Mouse (Mus musculus): ENCODE data around the gene Flywch1.

- TF ChIP-seq EP300 (IDR thresholded peaks at IDR 0.05; ENCODE audit: low read depth) (no peak), CTCF (IDR thresholded peaks at IDR 0.05; ENCODE audit: low read depth) (no peak; the same call in 1 of the 2 replicates)
These were observed 15.1 kb upstream of the Flywch1 start for GRCm38 (mm10) chr17:23786510-23786931.

Data from liver, embryonic 14.5 days (tissue).